Mouse (Mus musculus): ENCODE results near the gene B4galt4. TPM values are rescaled to one million over a fixed set of nuclear protein-coding genes. Genes with fewer than 3 reads are reported as not detected.

B4galt4 gene
- 31.7 and 33.5 TPM in 2 replicates for polyA plus RNA-seq (2015; fragmentation: Nextera tagmentation; extraction: Ambion mirVana)

GRCm38 (mm10) chr16:38742113-38742658 lies at the start of gene B4galt4:
Gene B4galt4, plus strand, starts transcription at chr16:38742264.

GRCm38 (mm10) chr16:38712581-38713403 lies 29.3 kb upstream of the B4galt4 start, which contains the start of gene Arhgap31:
Gene Arhgap31, minus strand, starts transcription at chr16:38713274.

GRCm38 (mm10) chr16:38800091-38800490 lies 58.0 kb downstream of the B4galt4 start, which contains the start of gene Upk1b:
Gene Upk1b, minus strand, starts transcription at chr16:38800328.

Other genes starting within 250 kb of the B4galt4 start
- 29.1 and 29.2 TPM in 2 replicates for gene Timmdc1, start 219.6 kb upstream of the B4galt4 start, polyA plus RNA-seq (2015; fragmentation: Nextera tagmentation; extraction: Ambion mirVana)
- gene Poglut1, start 192.0 kb upstream of the B4galt4 start, polyA plus RNA-seq (2015; fragmentation: Nextera tagmentation; extraction: Ambion mirVana) = 40.0 and 41.3 TPM in 2 replicates
- gene Tmem39a, start 183.6 kb upstream of the B4galt4 start, polyA plus RNA-seq (2015; fragmentation: Nextera tagmentation; extraction: Ambion mirVana) = 19.9 and 22.3 TPM in 2 replicates
- 4.3 and 4.5 TPM in 2 replicates for gene Arhgap31, start 29.0 kb upstream of the B4galt4 start, polyA plus RNA-seq (2015; fragmentation: Nextera tagmentation; extraction: Ambion mirVana)
- gene Upk1b, start 58.1 kb downstream of the B4galt4 start, polyA plus RNA-seq (2015; fragmentation: Nextera tagmentation; extraction: Ambion mirVana) = 0.21 TPM in 1 of 2 replicates, not detected in the other
- gene 4930435E12Rik, start 86.5 kb downstream of the B4galt4 start, polyA plus RNA-seq (2015; fragmentation: Nextera tagmentation; extraction: Ambion mirVana) = not detected in 2 replicates
- 6.6 and 6.7 TPM in 2 replicates for gene Igsf11, start 150.4 kb downstream of the B4galt4 start, polyA plus RNA-seq (2015; fragmentation: Nextera tagmentation; extraction: Ambion mirVana)

Data from neural tube, postnatal 0 days (tissue).